Mouse (Mus musculus): ENCODE measurements around the gene Slc2a1. TPM values are rescaled to one million over a fixed set of nuclear protein-coding genes. Genes with fewer than 3 reads are reported as not detected.

Slc2a1 gene
- polyA plus RNA-seq, 1 experiment, result 32.1 TPM

DNA sequence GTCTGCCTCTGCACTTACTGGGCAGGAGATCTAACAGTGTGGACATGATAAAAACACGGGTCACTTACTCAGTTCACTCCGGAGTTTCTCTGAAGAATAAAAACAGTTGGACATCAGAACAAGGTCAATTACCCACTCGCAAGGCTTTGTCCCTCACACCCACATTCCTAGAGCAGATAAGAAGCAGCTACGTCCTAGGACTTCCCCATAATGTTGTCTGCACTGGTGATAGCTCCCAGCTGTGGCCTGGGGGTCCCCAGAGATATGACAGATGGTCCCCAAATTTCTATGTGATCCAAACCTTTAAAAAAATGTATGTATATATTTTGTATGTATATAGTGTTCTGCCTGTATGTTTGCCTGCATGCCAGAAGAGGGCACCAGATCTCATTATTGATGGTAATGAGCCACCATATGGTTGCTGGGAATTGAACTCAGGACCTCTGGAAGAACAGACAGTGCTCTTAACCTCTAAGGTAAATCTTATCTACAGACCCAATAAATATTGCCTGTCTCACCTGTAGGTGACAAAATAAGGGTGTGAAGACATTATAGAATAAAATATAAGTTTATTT lies 71.7 kb downstream of the Slc2a1 start:
- no peak for DNase-seq (ENCODE audit: low read depth)

DNA sequence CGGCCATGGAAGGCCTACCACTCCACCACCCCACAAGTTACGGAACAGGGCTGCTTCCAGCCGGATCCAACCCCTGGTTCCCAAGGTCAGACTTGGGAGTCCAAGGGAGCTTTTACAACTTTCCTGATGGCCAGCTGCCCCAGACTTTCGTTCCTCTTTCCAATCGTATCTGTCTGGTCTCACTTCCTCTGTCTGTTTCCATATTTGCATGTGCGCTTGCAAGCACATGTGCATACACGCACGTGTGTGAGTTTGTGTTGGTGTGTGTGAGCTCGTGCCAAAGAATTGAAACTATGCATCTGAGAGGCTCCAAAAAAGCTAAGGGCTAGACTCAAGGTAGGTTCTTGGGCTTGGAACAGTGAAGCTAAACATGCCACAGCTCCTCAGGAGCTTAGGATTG lies 72.9 kb downstream of the Slc2a1 start:
- DNase-seq (ENCODE audit: low read depth), result no peak

GRCm38 (mm10) chr4:119183525-119183924 lies 75.0 kb downstream of the Slc2a1 start:
- no peak for DNase-seq (ENCODE audit: low read depth)

- DNase-seq (ENCODE audit: low read depth), result no peak
These were observed 77.3 kb downstream of the Slc2a1 start for GRCm38 (mm10) chr4:119185771-119186170.

Other genes with a start within 250 kb of the Slc2a1 start
- gene Olfr1331, start 244.1 kb upstream of the Slc2a1 start, polyA plus RNA-seq (2012; rRNA removed), result not detected in 2 replicates
- gene Olfr1330, start 220.1 kb upstream of the Slc2a1 start, polyA plus RNA-seq (2012; rRNA removed), result 0.36 TPM in 1 of 2 replicates, not detected in the other
- not detected in 2 replicates for gene Olfr1329, start 191.2 kb upstream of the Slc2a1 start, polyA plus RNA-seq (2012; rRNA removed)
- gene Olfr1328, start 170.1 kb upstream of the Slc2a1 start, polyA plus RNA-seq (2012; rRNA removed), result not detected in 2 replicates
- 0.35 and 0.42 TPM in 2 replicates for gene Lao1, start 147.1 kb upstream of the Slc2a1 start, polyA plus RNA-seq (2012; rRNA removed)
- gene Zfp691, start 65.5 kb downstream of the Slc2a1 start, polyA plus RNA-seq (2012; rRNA removed), result 6.7 and 8.0 TPM in 2 replicates
- gene Ermap, start 81.3 kb downstream of the Slc2a1 start, polyA plus RNA-seq (2012; rRNA removed), result 0.15 and 0.26 TPM in 2 replicates
- 25.2 and 29.0 TPM in 2 replicates for gene Svbp, start 86.6 kb downstream of the Slc2a1 start, polyA plus RNA-seq (2012; rRNA removed)
- gene Tmem269, start 109.5 kb downstream of the Slc2a1 start, polyA plus RNA-seq (2012; rRNA removed), result 0.70 and 0.93 TPM in 2 replicates
- 6.4 and 8.3 TPM in 2 replicates for gene AU022252, start 124.0 kb downstream of the Slc2a1 start, polyA plus RNA-seq (2012; rRNA removed)
- gene P3h1, start 124.2 kb downstream of the Slc2a1 start, polyA plus RNA-seq (2012; rRNA removed), result 21.0 and 26.6 TPM in 2 replicates
- 0.04 and 0.05 TPM in 2 replicates for gene Cldn19, start 146.7 kb downstream of the Slc2a1 start, polyA plus RNA-seq (2012; rRNA removed)
- 130 and 192 TPM in 2 replicates for gene Ybx1, start 185.9 kb downstream of the Slc2a1 start, polyA plus RNA-seq (2012; rRNA removed)
- 9.1 and 9.5 TPM in 2 replicates for gene Ppih, start 211.8 kb downstream of the Slc2a1 start, polyA plus RNA-seq (2012; rRNA removed)

Data from gonadal fat pad, adult 2 months (tissue).